Mouse (Mus musculus): ENCODE data around the gene Rad51c. TPM values are rescaled to one million over a fixed set of nuclear protein-coding genes. Genes with fewer than 3 reads are reported as not detected.
"Not testable (repeated sequence)": the region's sequence is repeated elsewhere in the genome, so short reads cannot be mapped to it uniquely, and the experiment has no call there.

The Rad51c gene
- polyA plus RNA-seq, 1 experiment from 2014 or later, result 11.9 TPM

- 62% methylated on average over 1 of the region's 1 CpGs for WGBS (ENCODE audit: insufficient replicate concordance)
- H3K4me3 ChIP-seq (ENCODE audit: low read depth, low read length), result no peak overlapping the region
- H3K27ac ChIP-seq (ENCODE audit: low read depth, low read length), result peak overlapping the region; percentile 54
- H3K9me3 ChIP-seq (replicated peaks; ENCODE audit: control insufficient read depth, low read length), result no peaks in the 10 kb centered on the region
- H3K4me1 ChIP-seq (ENCODE audit: control insufficient read depth, insufficient read depth, low read length), result no peaks in the 10 kb centered on the region
- no peak overlapping the region for H3K4me2 ChIP-seq
- no peak overlapping the region for H3K9ac ChIP-seq (ENCODE audit: low read depth, low read length)
- H3K36me3 ChIP-seq (ENCODE audit: control insufficient read depth, insufficient read depth, low read length), result no peaks in the 10 kb centered on the region
- no peak for ATAC-seq (replicated peaks; ENCODE audit: insufficient number of reproducible peaks, low FRiP score, low TSS enrichment)
- H3K27me3 ChIP-seq (ENCODE audit: control insufficient read depth, insufficient read depth, low read length), result no peaks in the 10 kb centered on the region
These were observed 22.7 kb upstream of the Rad51c start for GRCm38 (mm10) chr11:87427273-87428050.

GRCm38 (mm10) chr11:87426450-87427250 lies 21.9 kb upstream of the Rad51c start:
- Histone ChIP-seq H3K4me3 (ENCODE audit: low read depth, low read length) (peak overlapping the region; percentile 47), H3K4me2 (peak overlapping the region; percentile 66), H3K9ac (ENCODE audit: low read depth, low read length) (peak overlapping the region; percentile 68), H3K27ac (ENCODE audit: low read depth, low read length) (peak overlapping the region; percentile 72)
- peak; percentile 83 for ATAC-seq (replicated peaks; ENCODE audit: insufficient number of reproducible peaks, low FRiP score, low TSS enrichment)
- not testable (repeated sequence) for H3K27me3 ChIP-seq (ENCODE audit: control insufficient read depth, insufficient read depth, low read length); H3K9me3 ChIP-seq (replicated peaks; ENCODE audit: control insufficient read depth, low read length); H3K4me1 ChIP-seq (ENCODE audit: control insufficient read depth, insufficient read depth, low read length); H3K36me3 ChIP-seq (ENCODE audit: control insufficient read depth, insufficient read depth, low read length)
- WGBS (ENCODE audit: insufficient replicate concordance), result 1% methylated on average over 23 of the region's 24 CpGs

GRCm38 (mm10) chr11:87426121-87426449 lies 21.3 kb upstream of the Rad51c start:
- H3K27ac ChIP-seq (ENCODE audit: low read depth, low read length), result peak overlapping the region; percentile 72
- peaks cover 4% of the 10 kb centered on the region; the same call in 1 of the 2 replicates for H3K4me1 ChIP-seq (ENCODE audit: control insufficient read depth, insufficient read depth, low read length)
- peak overlapping the region; percentile 66 for H3K4me2 ChIP-seq
- H3K9me3 ChIP-seq (replicated peaks; ENCODE audit: control insufficient read depth, low read length), result no peaks in the 10 kb centered on the region
- WGBS (ENCODE audit: insufficient replicate concordance), result under 1% methylated on average over 7 of the region's 7 CpGs
- no peak for ATAC-seq (replicated peaks; ENCODE audit: insufficient number of reproducible peaks, low FRiP score, low TSS enrichment)
- H3K4me3 ChIP-seq (ENCODE audit: low read depth, low read length), result peak overlapping the region; percentile 47
- peak overlapping the region; percentile 68 for H3K9ac ChIP-seq (ENCODE audit: low read depth, low read length)
- H3K36me3 ChIP-seq (ENCODE audit: control insufficient read depth, insufficient read depth, low read length), result no peaks in the 10 kb centered on the region
- H3K27me3 ChIP-seq (ENCODE audit: control insufficient read depth, insufficient read depth, low read length), result no peaks in the 10 kb centered on the region

- H3K9ac ChIP-seq (ENCODE audit: low read depth, low read length), result no peak overlapping the region
- no peak overlapping the region for H3K4me2 ChIP-seq
- no peaks in the 10 kb centered on the region for H3K36me3 ChIP-seq (ENCODE audit: control insufficient read depth, insufficient read depth, low read length)
- no peak for ATAC-seq (replicated peaks; ENCODE audit: insufficient number of reproducible peaks, low FRiP score, low TSS enrichment)
- no peaks in the 10 kb centered on the region for H3K9me3 ChIP-seq (replicated peaks; ENCODE audit: control insufficient read depth, low read length)
- no peaks in the 10 kb centered on the region for H3K27me3 ChIP-seq (ENCODE audit: control insufficient read depth, insufficient read depth, low read length)
- H3K4me1 ChIP-seq (ENCODE audit: control insufficient read depth, insufficient read depth, low read length), result peaks cover 4% of the 10 kb centered on the region; the same call in 1 of the 2 replicates
- no peak overlapping the region for H3K27ac ChIP-seq (ENCODE audit: low read depth, low read length)
- 45% methylated on average over 6 of the region's 6 CpGs for WGBS (ENCODE audit: insufficient replicate concordance)
- no peak overlapping the region for H3K4me3 ChIP-seq (ENCODE audit: low read depth, low read length)
These were observed 19.0 kb upstream of the Rad51c start for GRCm38 (mm10) chr11:87423551-87424325.

GRCm38 (mm10) chr11:87422511-87423340 lies 18.0 kb upstream of the Rad51c start:
- H3K27ac ChIP-seq (ENCODE audit: low read depth, low read length), result peak overlapping the region; percentile 85
- peak overlapping the region; percentile 72; the same call in 1 of the 2 replicates for H3K9ac ChIP-seq (ENCODE audit: low read depth, low read length)
- no peaks in the 10 kb centered on the region for H3K36me3 ChIP-seq (ENCODE audit: control insufficient read depth, insufficient read depth, low read length)
- peak overlapping the region; percentile 73 for H3K4me2 ChIP-seq
- peaks cover 4% of the 10 kb centered on the region; the same call in 1 of the 2 replicates for H3K4me1 ChIP-seq (ENCODE audit: control insufficient read depth, insufficient read depth, low read length)
- peak overlapping the region; percentile 43 for H3K4me3 ChIP-seq (ENCODE audit: low read depth, low read length)
- no peaks in the 10 kb centered on the region for H3K9me3 ChIP-seq (replicated peaks; ENCODE audit: control insufficient read depth, low read length)
- WGBS (ENCODE audit: insufficient replicate concordance), result under 1% methylated on average over 25 of the region's 26 CpGs
- no peaks in the 10 kb centered on the region for H3K27me3 ChIP-seq (ENCODE audit: control insufficient read depth, insufficient read depth, low read length)
- ATAC-seq (replicated peaks; ENCODE audit: insufficient number of reproducible peaks, low FRiP score, low TSS enrichment), result peak; percentile 72

- no peaks in the 10 kb centered on the region for H3K27me3 ChIP-seq (ENCODE audit: control insufficient read depth, insufficient read depth, low read length)
- peak overlapping the region; percentile 43 for H3K4me3 ChIP-seq (ENCODE audit: low read depth, low read length)
- no peaks in the 10 kb centered on the region for H3K9me3 ChIP-seq (replicated peaks; ENCODE audit: control insufficient read depth, low read length)
- H3K9ac ChIP-seq (ENCODE audit: low read depth, low read length), result peak overlapping the region; percentile 72
- 21% methylated on average over 6 of the region's 6 CpGs for WGBS (ENCODE audit: insufficient replicate concordance)
- peak overlapping the region; percentile 85 for H3K27ac ChIP-seq (ENCODE audit: low read depth, low read length)
- no peaks in the 10 kb centered on the region for H3K36me3 ChIP-seq (ENCODE audit: control insufficient read depth, insufficient read depth, low read length)
- H3K4me2 ChIP-seq, result peak overlapping the region; percentile 73
- H3K4me1 ChIP-seq (ENCODE audit: control insufficient read depth, insufficient read depth, low read length), result peaks cover 4% of the 10 kb centered on the region; the same call in 1 of the 2 replicates
- ATAC-seq (replicated peaks; ENCODE audit: insufficient number of reproducible peaks, low FRiP score, low TSS enrichment), result no peak
These were observed 17.0 kb upstream of the Rad51c start for GRCm38 (mm10) chr11:87421760-87422201.

- Histone ChIP-seq H3K9me3 (replicated peaks; ENCODE audit: control insufficient read depth, low read length) (no peaks in the 10 kb centered on the region), H3K36me3 (ENCODE audit: control insufficient read depth, insufficient read depth, low read length) (no peaks in the 10 kb centered on the region), H3K4me1 (ENCODE audit: control insufficient read depth, insufficient read depth, low read length) (peaks cover 4% of the 10 kb centered on the region; the same call in 1 of the 2 replicates), H3K9ac (ENCODE audit: low read depth, low read length) (no peak overlapping the region), H3K4me2 (no peak overlapping the region), H3K4me3 (ENCODE audit: low read depth, low read length) (no peak overlapping the region), H3K27me3 (ENCODE audit: control insufficient read depth, insufficient read depth, low read length) (no peaks in the 10 kb centered on the region), H3K27ac (ENCODE audit: low read depth, low read length) (no peak overlapping the region)
- ATAC-seq (replicated peaks; ENCODE audit: insufficient number of reproducible peaks, low FRiP score, low TSS enrichment), result no peak
These were observed 16.1 kb upstream of the Rad51c start for GRCm38 (mm10) chr11:87420861-87421260.

- no peak for ATAC-seq (replicated peaks; ENCODE audit: insufficient number of reproducible peaks, low FRiP score, low TSS enrichment)
- no peaks in the 10 kb centered on the region for H3K36me3 ChIP-seq (ENCODE audit: control insufficient read depth, insufficient read depth, low read length)
- WGBS (ENCODE audit: insufficient replicate concordance), result 44% methylated on average over 5 of the region's 5 CpGs
These were observed 11.4 kb upstream of the Rad51c start for GRCm38 (mm10) chr11:87416120-87416519.

More at GRCm38 (mm10) chr11:87416120-87416519, 11.4 kb upstream of the Rad51c start:
- Histone ChIP-seq H3K9ac (ENCODE audit: low read depth, low read length) (no peak overlapping the region), H3K4me3 (ENCODE audit: low read depth, low read length) (no peak overlapping the region), H3K9me3 (replicated peaks; ENCODE audit: control insufficient read depth, low read length) (no peaks in the 10 kb centered on the region), H3K4me2 (no peak overlapping the region), H3K4me1 (ENCODE audit: control insufficient read depth, insufficient read depth, low read length) (no peaks in the 10 kb centered on the region), H3K27me3 (ENCODE audit: control insufficient read depth, insufficient read depth, low read length) (no peaks in the 10 kb centered on the region), H3K27ac (ENCODE audit: low read depth, low read length) (no peak overlapping the region)

Data from heart, embryonic 11.5 days (tissue).